Mouse (Mus musculus): ENCODE measurements around the gene Zfp423. TPM values are rescaled to one million over a fixed set of nuclear protein-coding genes. Genes with fewer than 3 reads are reported as not detected.
A peak's percentile ranks its signal among the peaks of the same experiment; 100 is the strongest.

Gene Zfp423
- polyA plus RNA-seq, 1 experiment from 2014 or later: 22.0 TPM

GRCm38 (mm10) chr8:87656484-87657230, 302.7 kb downstream of the Zfp423 start:
- Histone ChIP-seq H3K4me3 (peak overlapping the region; percentile 57), H3K27me3 (replicated peaks; ENCODE audit: low read depth, poor library complexity, severe bottlenecking) (peaks cover 40% of the 10 kb centered on the region), H3K4me1 (peaks cover 39% of the 10 kb centered on the region), H3K27ac (replicated peaks) (no peak overlapping the region), H3K9me3 (no peaks in the 10 kb centered on the region), H3K36me3 (replicated peaks) (no peaks in the 10 kb centered on the region)
- WGBS: 7% methylated on average over 35 of the region's 35 CpGs
- peak; percentile 86 for DNase-seq (ENCODE audit: low spot score)

GRCm38 (mm10) chr8:87655946-87656345, 303.4 kb downstream of the Zfp423 start:
- no peak overlapping the region for H3K27ac ChIP-seq (replicated peaks)
- no peak for DNase-seq (ENCODE audit: low spot score)
- 80% methylated on average over 9 of the region's 9 CpGs for WGBS
- H3K4me1 ChIP-seq: peaks cover 32% of the 10 kb centered on the region
- no peaks in the 10 kb centered on the region for H3K9me3 ChIP-seq
- H3K36me3 ChIP-seq (replicated peaks): no peaks in the 10 kb centered on the region
- H3K4me3 ChIP-seq: peak overlapping the region; percentile 57; the same call in 1 of the 2 replicates
- peaks cover 33% of the 10 kb centered on the region for H3K27me3 ChIP-seq (replicated peaks; ENCODE audit: low read depth, poor library complexity, severe bottlenecking)

DNA sequence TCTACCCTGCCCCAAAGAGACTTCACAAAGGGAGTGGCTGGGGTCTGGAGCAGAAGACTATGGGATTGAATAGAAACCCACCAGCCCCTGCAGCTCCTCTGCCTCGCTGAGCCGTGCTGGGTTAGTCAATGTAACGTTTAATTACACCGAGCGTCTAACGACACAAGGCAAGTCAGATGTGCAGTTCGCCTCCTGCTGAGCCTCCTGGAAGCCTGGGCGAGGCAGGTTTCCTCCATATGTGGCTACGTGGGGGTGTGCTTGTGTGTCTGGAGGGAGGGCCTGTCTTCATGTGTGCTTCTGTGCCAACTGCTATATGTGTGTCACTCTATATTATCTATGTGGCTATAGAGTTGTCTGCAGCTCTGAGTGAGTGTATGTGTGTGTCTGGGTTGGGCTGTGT, 311.6 kb downstream of the Zfp423 start:
- Histone ChIP-seq H3K36me3 (replicated peaks) (no peaks in the 10 kb centered on the region), H3K9me3 (no peaks in the 10 kb centered on the region), H3K27ac (replicated peaks) (no peak overlapping the region), H3K27me3 (replicated peaks; ENCODE audit: low read depth, poor library complexity, severe bottlenecking) (no peaks in the 10 kb centered on the region), H3K4me1 (peaks cover 10% of the 10 kb centered on the region), H3K4me3 (no peak overlapping the region)
- WGBS: 80% methylated on average over 9 of the region's 9 CpGs
- no peak for DNase-seq (ENCODE audit: low spot score)

- DNase-seq (ENCODE audit: low spot score): no peak
- Histone ChIP-seq H3K9me3 (no peaks in the 10 kb centered on the region), H3K4me1 (peaks cover 10% of the 10 kb centered on the region), H3K27me3 (replicated peaks; ENCODE audit: low read depth, poor library complexity, severe bottlenecking) (no peaks in the 10 kb centered on the region), H3K4me3 (no peak overlapping the region), H3K27ac (replicated peaks) (no peak overlapping the region; the same call in 1 of the 2 replicates), H3K36me3 (replicated peaks) (no peaks in the 10 kb centered on the region)
- 81% methylated on average over 5 of the region's 5 CpGs for WGBS
These were observed 313.4 kb downstream of the Zfp423 start for GRCm38 (mm10) chr8:87645829-87646483.

DNA sequence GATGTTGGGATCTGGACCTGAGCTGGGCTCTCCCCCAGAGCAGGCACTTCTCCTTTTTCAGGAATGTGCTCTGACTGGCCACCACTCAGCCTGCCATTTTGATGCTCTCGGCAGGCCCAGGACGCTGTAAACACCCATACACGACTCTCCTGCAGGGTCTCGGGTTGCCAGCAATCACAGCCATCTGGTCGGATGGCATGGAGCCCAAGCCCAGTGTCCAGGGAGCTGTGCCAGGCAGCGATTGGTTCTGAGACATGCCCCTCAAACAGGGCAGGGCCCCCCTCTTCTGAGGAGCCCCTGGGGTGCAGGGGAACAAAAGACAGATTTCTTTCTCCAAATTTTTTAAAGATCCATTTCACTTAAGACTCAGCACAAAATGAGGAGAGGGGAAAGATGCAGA, 314.0 kb downstream of the Zfp423 start:
- no peak for DNase-seq (ENCODE audit: low spot score)
- H3K4me3 ChIP-seq: no peak overlapping the region
- no peaks in the 10 kb centered on the region for H3K36me3 ChIP-seq (replicated peaks)
- no peaks in the 10 kb centered on the region for H3K9me3 ChIP-seq
- 48% methylated on average over 6 of the region's 6 CpGs for WGBS
- H3K27me3 ChIP-seq (replicated peaks; ENCODE audit: low read depth, poor library complexity, severe bottlenecking): no peaks in the 10 kb centered on the region
- peaks cover 10% of the 10 kb centered on the region for H3K4me1 ChIP-seq
- H3K27ac ChIP-seq (replicated peaks): no peak overlapping the region

GRCm38 (mm10) chr8:87640930-87641329, 318.5 kb downstream of the Zfp423 start:
- no peaks in the 10 kb centered on the region for H3K9me3 ChIP-seq
- peaks cover 10% of the 10 kb centered on the region for H3K4me1 ChIP-seq
- WGBS: 42% methylated on average over 3 of the region's 3 CpGs
- DNase-seq (ENCODE audit: low spot score): peak; percentile 39
- no peak overlapping the region for H3K4me3 ChIP-seq
- H3K27ac ChIP-seq (replicated peaks): no peak overlapping the region
- no peaks in the 10 kb centered on the region for H3K27me3 ChIP-seq (replicated peaks; ENCODE audit: low read depth, poor library complexity, severe bottlenecking)
- H3K36me3 ChIP-seq (replicated peaks): no peaks in the 10 kb centered on the region

- H3K4me1 ChIP-seq: no peaks in the 10 kb centered on the region
- no peak overlapping the region for H3K4me3 ChIP-seq
- DNase-seq (ENCODE audit: low spot score): no peak
- H3K27ac ChIP-seq (replicated peaks): no peak overlapping the region
- H3K9me3 ChIP-seq: no peaks in the 10 kb centered on the region
- WGBS: 86% methylated on average over 11 of the region's 11 CpGs
- no peaks in the 10 kb centered on the region for H3K27me3 ChIP-seq (replicated peaks; ENCODE audit: low read depth, poor library complexity, severe bottlenecking)
- no peaks in the 10 kb centered on the region for H3K36me3 ChIP-seq (replicated peaks)
These were observed 323.1 kb downstream of the Zfp423 start for GRCm38 (mm10) chr8:87636226-87636742.

DNA sequence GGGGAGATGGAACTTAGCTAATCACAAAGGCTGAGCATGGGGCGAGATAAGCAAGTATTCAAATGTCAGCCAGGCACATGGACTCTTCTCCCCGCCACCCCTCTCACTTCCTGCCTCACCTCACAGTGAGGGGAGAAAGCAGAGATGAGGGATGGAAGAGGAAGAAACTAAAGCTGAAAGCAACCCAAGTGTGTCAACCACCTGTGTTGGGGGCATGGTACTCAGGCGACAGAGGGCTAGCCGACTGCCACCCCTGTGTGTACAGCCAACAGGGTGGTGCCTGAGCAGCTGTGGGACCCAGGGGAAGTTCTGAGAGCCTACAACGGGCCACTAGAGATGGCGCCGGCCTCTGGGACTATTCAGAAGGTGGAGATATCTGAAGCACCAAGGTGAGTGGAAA, 327.6 kb downstream of the Zfp423 start:
- Histone ChIP-seq H3K27me3 (replicated peaks; ENCODE audit: low read depth, poor library complexity, severe bottlenecking) (0 out of 2 replicates have a peak, but pooled peaks cover 4% of the 10 kb centered on the region), H3K27ac (replicated peaks) (no peak overlapping the region), H3K36me3 (replicated peaks) (no peaks in the 10 kb centered on the region), H3K9me3 (no peaks in the 10 kb centered on the region), H3K4me3 (no peak overlapping the region), H3K4me1 (peaks cover 24% of the 10 kb centered on the region)
- WGBS: 85% methylated on average over 7 of the region's 7 CpGs
- DNase-seq (ENCODE audit: low spot score): no peak

DNA sequence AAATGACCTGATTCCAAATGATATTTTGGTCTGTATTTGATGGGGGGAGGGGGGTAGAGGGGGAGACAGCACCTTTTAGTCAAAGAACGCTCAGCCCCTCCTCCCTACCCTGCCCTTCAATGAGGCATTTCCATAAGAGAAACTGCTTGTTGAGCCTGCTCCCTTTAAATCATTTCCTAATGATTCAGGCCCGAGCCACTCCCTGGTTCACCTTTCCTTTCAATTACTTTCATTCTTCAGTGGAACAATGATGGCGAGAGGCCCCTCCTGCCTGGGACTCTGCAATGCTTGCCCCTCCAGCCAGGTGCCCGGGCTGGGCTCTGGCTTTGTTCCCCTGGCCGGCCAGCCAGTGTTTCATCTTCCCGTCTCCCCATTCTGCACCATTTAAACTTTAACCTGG, 329.7 kb downstream of the Zfp423 start:
- Histone ChIP-seq H3K4me3 (no peak overlapping the region), H3K9me3 (no peaks in the 10 kb centered on the region), H3K27ac (replicated peaks) (no peak overlapping the region), H3K27me3 (replicated peaks; ENCODE audit: low read depth, poor library complexity, severe bottlenecking) (0 out of 2 replicates have a peak, but pooled peaks cover 4% of the 10 kb centered on the region), H3K36me3 (replicated peaks) (no peaks in the 10 kb centered on the region), H3K4me1 (peaks cover 24% of the 10 kb centered on the region)
- 35% methylated on average over 6 of the region's 6 CpGs for WGBS
- no peak for DNase-seq (ENCODE audit: low spot score)

DNA sequence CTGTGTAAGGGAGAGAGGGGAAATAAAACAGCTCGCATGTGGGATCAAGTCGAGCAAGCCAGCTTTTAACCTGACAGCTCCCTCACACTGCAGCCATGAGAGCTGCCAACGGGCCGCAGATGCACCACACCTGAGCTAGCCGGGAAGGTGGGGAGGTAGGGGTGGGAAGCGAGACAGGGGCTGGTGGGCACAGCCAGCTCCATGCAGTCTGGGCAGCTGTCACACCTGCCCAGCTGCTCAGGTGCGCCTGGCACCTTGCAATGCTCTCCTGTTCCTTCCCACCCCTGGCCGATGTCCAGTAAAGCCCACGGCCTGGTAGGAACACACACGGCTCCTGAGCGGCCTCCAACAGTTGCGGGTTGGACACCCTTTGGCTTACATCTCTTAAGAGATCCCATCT, 338.2 kb downstream of the Zfp423 start:
- Histone ChIP-seq H3K27ac (replicated peaks) (no peak overlapping the region), H3K4me3 (no peak overlapping the region), H3K27me3 (replicated peaks; ENCODE audit: low read depth, poor library complexity, severe bottlenecking) (peaks cover 15% of the 10 kb centered on the region; the same call in 1 of the 2 replicates), H3K9me3 (no peaks in the 10 kb centered on the region), H3K36me3 (replicated peaks) (no peaks in the 10 kb centered on the region), H3K4me1 (peaks cover 14% of the 10 kb centered on the region)
- no peak for DNase-seq (ENCODE audit: low spot score)
- WGBS: 89% methylated on average over 12 of the region's 12 CpGs

DNA sequence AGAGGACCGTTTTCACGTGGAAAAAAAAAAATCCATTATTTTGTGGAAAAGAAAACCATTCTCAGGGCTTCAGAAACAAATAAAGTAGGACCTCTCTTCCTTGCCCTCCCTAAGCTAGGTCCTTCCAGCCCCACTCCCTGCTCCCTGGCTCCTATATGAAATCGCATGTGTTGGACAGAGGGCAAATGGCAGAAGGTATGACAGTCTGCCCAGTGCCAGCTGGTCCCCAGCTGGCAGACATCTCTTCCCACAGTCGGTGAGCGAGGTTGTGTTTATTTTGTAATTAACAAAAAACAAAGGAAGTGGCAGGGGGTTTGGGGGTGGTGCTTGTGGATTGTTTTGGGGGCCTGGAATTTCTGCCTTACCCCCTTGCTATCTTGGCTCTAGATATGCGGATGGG, 339.2 kb downstream of the Zfp423 start:
- WGBS: 72% methylated on average over 6 of the region's 6 CpGs
- peaks cover 21% of the 10 kb centered on the region; the same call in 1 of the 2 replicates for H3K27me3 ChIP-seq (replicated peaks; ENCODE audit: low read depth, poor library complexity, severe bottlenecking)

DNA sequence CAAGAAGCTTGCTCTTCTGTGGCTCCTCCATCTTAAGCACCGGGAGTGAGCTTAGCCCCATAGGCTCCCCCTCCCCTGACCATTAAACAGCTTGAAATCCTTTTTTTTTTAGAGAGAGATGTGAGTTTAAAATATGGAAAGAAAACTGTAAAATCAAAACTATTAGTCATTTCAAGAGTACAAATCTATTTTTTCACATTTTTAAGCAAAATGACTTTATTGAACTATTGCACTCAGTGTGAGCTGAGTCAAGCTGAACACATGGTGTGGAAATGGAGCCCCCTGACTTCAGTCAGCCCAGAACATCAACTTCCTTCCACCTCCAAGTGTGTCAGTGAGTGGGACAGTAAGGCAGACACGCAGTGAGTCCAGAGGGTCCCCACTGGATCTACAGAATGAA, 339.9 kb downstream of the Zfp423 start:
- Histone ChIP-seq H3K27me3 (replicated peaks; ENCODE audit: low read depth, poor library complexity, severe bottlenecking) (peaks cover 27% of the 10 kb centered on the region), H3K36me3 (replicated peaks) (no peaks in the 10 kb centered on the region), H3K4me3 (no peak overlapping the region), H3K4me1 (peaks cover 18% of the 10 kb centered on the region), H3K9me3 (no peaks in the 10 kb centered on the region), H3K27ac (replicated peaks) (no peak overlapping the region)
- WGBS: 81% methylated on average over 2 of the region's 2 CpGs
- no peak for DNase-seq (ENCODE audit: low spot score)

More for the DNA sequence above, 339.2 kb downstream of the Zfp423 start:
- Histone ChIP-seq H3K9me3 (no peaks in the 10 kb centered on the region), H3K4me3 (no peak overlapping the region), H3K27ac (replicated peaks) (no peak overlapping the region), H3K36me3 (replicated peaks) (no peaks in the 10 kb centered on the region), H3K4me1 (peaks cover 18% of the 10 kb centered on the region)
- DNase-seq (ENCODE audit: low spot score): no peak

DNA sequence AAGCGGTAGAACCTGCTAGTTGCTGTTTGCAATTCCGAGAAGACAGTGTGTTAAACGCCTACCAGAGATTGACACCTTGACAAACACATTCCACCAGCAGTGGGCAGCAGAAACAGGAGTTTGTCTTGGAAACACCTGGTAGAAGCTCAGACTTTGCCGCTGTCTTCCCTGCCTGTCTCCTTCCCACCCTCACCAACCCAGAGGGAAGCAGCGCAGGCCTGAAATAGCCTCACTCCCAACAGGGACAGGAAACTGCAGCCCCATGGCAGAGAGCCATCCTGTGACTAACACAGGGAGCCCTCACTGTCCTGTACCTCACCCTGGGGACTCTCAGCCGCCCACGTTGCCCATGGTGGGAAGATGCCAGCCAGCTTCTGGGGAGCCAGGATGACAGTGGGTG, 340.3 kb downstream of the Zfp423 start:
- WGBS: 59% methylated on average over 7 of the region's 7 CpGs
- H3K9me3 ChIP-seq: no peaks in the 10 kb centered on the region
- H3K27me3 ChIP-seq (replicated peaks; ENCODE audit: low read depth, poor library complexity, severe bottlenecking): peaks cover 29% of the 10 kb centered on the region
- H3K27ac ChIP-seq (replicated peaks): no peak overlapping the region
- peaks cover 18% of the 10 kb centered on the region for H3K4me1 ChIP-seq
- H3K4me3 ChIP-seq: no peak overlapping the region
- no peak for DNase-seq (ENCODE audit: low spot score)
- H3K36me3 ChIP-seq (replicated peaks): no peaks in the 10 kb centered on the region
